Mouse (Mus musculus): ENCODE measurements around the gene Cacfd1.

The Cacfd1 gene

GRCm38 (mm10) chr2:27009714-27010244 lies at the start of gene Cacfd1:
Gene Cacfd1 (plus strand): TSS chr2:27009926.
- peak; percentile 86 to 89 for DNase-seq

DNA sequence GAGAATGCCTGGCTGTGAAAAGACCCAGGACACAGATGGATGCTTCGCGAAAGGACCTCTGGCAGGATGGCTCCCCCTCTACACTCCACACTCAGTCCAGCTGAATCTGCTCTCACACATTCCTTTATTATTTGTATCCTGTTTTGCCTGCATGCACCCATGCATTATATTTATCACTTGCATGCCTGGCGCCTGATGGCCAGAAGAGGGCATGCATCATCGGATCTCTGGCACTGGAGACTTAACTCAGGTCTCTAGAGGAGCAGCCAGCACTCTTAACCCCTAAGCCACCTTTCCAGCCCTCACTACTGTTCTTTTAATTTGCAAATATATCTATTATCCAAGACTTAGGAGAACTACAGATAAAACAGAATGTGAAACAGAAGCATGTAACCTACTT lies 49.0 kb upstream of the Cacfd1 start:
- no peak for DNase-seq

DNA sequence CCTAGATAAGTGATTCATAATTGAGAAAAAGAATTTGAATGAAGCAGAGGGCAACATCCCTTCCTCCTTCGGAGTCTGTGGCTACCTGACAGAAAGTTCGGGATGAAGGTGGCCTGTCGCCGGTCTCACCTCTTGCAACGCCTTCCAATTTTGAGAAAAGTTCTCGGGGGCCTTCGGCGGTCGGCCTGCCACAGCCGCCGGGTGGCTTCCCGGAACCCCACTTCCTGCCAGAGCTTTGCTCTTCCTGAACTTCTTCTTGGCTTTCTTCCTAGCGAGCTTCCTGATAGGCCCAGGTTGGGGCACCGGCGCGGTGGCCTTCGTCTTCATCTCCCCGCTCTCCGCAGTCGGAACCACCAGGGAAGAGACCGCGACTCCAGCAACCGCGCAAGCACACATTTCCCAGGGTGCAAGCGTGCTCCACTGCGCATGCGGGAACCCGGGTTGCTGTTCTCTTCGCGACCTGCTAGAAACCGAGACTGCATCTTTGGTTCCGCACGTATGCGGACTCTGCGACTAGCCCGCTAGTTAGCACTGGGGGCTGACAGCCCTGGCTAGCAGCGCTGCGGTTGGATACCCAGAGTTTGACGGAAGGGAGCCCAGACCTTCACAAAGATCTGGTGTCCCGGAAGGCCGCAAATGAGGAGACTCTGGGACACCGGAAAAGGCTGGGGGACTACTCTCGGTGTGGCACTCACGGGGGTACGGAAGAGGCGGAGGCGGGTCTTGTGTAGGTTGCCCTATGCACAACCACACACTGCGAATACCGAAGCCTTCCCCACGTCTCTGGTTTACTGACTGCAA lies 45.6 kb upstream of the Cacfd1 start, which contains the start of gene Rexo4:
Rexo4 (minus strand) TSS at position 464 of the 801 bp plus-strand sequence.
- DNase-seq: peak; percentile 90 to 92

GRCm38 (mm10) chr2:26964724-26965370 lies 44.9 kb upstream of the Cacfd1 start:
- no peak for DNase-seq

DNA sequence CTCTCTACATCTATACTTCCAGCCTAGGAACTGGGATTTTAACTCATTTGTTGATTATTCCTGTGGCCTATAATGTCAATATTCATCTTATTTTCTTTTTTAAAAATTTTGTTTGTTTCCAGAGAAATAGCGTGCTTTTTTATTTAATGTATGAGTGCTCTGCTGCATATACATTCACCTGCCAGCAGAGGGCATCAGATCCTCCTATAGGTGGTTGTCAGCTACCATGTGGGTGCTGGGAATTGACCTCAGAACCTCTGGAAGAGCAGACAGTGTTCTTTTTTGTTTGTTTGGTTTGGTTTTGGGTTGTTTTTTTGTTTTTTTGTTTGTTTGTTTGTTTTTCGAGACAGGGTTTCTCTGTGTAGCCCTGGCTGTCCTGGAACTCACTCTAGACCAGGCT lies 42.5 kb upstream of the Cacfd1 start:
- no peak for DNase-seq

DNA sequence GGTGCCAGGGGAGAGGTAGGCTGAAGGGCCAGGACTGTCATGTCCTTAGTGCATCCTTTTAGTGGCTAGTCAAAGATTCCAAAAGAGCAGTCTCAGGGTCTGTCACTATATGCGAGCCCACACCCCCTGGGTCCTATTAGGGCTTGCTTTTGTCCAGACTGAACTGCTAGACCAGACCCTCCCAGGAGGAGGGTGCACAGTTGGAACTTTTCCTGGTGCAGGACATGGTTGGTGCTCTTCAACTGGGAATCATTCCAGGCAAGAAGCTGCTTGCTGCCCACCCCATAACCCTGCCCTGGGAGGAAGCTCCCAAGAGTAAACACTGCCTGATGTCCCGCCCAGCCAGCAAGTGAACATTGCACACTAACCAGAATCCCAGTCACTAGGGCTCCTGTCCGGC lies 36.6 kb upstream of the Cacfd1 start, which contains the start of gene Adamts13:
Adamts13 (plus strand) TSS at position 301 of the 400 bp plus-strand sequence.
- no peak for DNase-seq

GRCm38 (mm10) chr2:26973960-26974359 lies 35.8 kb upstream of the Cacfd1 start:
- DNase-seq: no peak

GRCm38 (mm10) chr2:26980361-26980760 lies 29.4 kb upstream of the Cacfd1 start:
- DNase-seq: no peak

- no peak for DNase-seq
Observed at GRCm38 (mm10) chr2:26984179-26984578, 25.5 kb upstream of the Cacfd1 start.

- no peak for DNase-seq
Observed at GRCm38 (mm10) chr2:26984640-26985039, 25.1 kb upstream of the Cacfd1 start.

- DNase-seq: no peak
Observed at GRCm38 (mm10) chr2:26993936-26994335, 15.8 kb upstream of the Cacfd1 start.

DNA sequence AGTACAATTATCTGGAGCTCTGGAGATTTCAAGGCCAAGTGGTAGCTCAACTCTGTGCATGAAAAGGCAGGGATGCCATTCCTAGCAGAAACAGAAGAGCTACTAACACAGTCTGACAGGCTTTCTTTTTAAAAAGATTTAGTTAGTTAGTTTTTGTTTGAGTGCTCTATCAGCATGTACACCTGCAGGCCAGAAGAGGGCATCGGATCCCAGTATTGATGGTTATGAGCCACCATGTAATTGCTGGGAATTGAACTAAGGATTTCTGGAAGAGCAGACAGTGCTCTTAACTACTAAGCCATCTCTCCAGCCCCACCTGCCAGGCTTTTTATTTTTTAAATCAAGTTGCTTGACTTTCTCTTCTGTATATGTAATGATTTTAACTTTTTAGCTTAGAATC lies 12.2 kb upstream of the Cacfd1 start:
- no peak for DNase-seq

DNA sequence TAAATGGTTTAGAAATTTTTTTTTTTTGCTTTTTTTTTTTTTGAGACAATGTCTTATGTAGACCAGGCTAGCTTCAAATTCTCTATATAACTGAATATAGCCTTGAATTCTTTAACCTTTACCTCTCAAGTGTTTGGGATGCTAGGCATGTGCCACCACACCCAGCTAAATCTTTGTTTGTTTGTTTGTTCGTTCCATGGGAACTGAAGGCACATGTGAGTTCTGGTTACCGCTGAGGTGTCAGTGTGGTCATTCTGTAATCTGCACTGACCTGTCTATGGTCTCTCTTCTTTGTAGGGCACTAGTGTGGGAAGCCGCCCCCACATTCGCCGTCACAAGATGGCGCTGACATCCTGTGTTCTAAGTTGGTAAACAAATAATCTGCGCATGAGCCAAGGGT lies 11.7 kb upstream of the Cacfd1 start:
- no peak for DNase-seq

DNA sequence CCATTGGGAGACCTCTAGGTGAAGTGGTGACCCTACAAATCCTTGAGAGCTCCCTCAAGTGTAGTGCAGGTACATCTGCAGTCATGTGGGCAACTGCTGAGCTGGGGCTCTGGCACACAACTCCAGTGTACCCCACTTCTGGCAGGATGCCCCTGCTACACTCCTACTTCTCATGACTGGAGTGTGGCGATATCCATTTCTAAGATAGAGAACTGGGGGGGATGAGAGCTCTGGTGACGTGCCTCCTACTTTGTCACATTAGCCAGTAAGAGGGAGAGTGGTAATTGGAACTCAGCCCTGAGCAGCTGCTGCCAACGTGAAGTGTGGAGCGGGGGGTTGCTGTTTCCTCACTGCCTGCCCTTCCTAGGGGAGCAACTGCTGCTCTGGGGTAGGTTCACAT lies 3.5 kb upstream of the Cacfd1 start:
- DNase-seq: no peak

DNA sequence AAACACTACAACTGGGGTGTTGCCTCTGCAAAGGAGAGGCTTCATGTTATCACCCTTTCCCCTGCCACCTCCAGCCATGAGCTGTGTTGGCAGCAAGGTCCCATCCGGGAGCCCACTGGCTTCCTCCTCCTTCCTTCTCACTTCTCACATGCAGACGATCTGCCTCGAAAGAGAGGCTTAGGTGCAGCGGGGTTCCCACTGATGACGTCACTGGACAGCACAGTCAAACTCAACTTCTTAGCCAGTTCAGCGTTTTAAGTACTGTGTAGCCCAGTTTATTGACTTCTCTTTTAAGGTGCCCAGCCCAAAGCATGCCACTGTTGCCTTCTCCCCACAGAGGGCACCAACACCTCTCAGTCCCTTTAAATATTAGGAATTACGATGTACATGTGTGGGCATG lies 2.0 kb upstream of the Cacfd1 start:
- no peak for DNase-seq

DNA sequence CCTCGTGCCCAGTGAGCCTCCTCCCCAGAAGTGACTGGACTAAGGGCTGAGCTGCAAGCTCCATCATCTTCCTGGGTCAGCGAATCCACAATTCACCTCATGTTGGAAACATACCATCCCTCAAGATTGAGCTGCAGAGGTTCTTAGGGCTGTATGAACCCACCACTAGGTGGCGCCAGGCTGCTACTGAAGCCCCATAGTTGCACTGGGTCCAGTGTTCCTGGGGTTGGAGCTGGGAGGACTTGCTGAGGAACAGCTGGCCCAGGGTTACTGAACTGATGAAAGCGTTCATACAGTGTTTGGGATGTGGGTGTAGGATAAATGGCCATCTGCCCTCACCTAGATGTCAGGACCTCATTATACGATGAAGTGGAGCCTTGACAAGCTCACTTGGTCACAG lies 8.1 kb downstream of the Cacfd1 start:
- peak; percentile 53 to 69 for DNase-seq

DNA sequence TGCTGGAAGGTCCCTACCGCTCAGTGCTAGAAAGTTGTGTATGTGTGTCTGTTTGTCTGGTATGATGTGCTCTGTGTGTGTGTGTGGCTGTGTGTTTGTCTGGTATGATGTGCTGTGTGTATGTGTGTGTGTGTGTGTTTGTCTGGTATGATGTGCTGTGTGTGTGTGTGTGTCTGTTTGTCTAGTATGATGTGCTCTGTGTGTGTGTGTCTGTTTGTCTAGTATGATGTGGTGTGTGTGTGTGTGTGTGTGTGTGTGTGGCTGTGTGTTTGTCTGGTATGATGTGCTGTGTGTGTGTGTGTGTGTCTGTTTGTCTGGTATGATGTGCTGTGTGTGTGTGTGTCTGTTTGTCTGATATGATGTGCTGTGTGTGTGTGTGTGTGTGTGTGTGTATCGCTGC lies 9.8 kb downstream of the Cacfd1 start:
- no peak for DNase-seq

GRCm38 (mm10) chr2:27021103-27021502 lies 11.4 kb downstream of the Cacfd1 start:
- DNase-seq: no peak

- no peak for DNase-seq
Observed at GRCm38 (mm10) chr2:27022612-27023011, 12.9 kb downstream of the Cacfd1 start.

DNA sequence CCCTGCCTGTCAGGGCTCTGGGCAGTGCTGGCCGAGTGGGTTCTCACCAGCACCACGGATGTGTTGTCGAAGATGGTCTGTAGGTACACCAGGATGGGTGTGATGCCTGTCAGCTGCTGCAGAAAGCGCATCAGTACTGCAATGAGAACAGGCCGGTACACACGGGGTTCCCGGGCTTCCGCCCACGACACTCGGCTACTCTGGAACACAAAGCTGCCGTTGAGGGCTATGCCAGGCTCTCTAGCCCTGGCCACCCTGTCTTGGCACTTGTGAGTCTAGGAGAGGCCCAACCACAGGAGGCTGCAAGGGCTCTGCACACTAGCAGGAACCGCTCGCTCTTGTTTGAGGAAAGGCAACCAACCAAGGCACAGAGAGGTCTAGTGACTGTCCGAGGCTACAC lies 14.4 kb downstream of the Cacfd1 start:
- DNase-seq: no peak

- peak in 1 of 2 experiments; percentile 42 for DNase-seq
Observed at GRCm38 (mm10) chr2:27025545-27025944, 15.8 kb downstream of the Cacfd1 start.

DNA sequence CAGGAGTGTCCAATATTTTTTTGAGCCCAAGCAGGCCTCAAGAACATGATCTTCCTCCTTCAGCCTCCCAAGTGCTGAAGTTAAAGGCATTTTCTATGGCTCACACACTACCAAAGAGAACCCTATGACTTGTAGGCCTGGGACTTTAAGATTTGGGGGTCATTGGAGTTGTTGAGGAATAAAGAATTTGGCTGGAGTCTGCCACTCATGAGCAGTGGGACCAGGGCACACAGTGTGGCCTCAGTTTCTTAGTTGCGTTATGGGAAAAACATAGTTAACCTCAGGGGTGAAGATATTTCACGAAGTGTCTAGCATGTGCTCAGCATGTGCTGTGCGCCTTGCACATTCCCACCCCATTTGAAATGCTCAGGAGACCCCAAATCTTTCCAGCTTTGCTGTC lies 16.6 kb downstream of the Cacfd1 start:
- DNase-seq: no peak

DNA sequence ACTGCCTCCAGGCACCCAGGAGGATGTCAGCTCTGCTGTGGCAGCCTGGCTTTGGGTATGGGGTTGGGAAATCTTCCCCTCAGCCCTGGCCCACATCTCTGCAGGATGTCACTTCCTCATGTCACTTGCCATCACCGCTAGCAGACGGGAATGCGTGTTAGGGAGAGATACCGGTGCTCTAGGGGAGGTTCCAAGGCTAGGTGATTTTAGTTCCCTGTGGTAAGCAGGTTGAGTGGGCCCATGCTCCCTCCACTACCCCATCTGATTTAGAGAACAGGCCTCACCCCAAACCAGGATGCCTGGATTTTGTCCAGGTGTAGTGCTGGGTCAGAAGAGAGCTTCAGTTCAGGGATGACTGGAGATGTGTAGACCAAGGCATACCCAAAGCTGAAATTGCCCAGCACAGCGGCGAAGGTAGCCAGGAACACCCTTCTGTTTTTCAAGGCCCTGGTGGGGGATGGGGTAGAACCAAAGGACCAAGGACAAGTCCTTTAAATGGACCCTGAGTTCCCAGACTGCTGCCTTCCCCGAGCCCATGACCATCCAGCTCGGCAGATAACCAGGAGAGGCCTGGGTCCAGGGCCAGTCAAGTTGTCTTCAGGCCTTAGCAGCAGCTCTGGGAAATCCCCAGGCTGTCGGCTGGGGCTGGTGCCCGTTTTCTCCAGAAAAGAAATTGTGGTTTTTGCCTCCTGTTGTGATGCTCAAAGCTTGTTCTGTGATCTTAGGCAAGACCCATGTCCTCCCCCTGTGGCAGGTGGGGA lies 17.3 kb downstream of the Cacfd1 start:
- DNase-seq: no peak

Measured in lung, adult 18-20 months (tissue).